Mouse (Mus musculus) liver, embryonic 13.5 days (tissue): ENCODE measurements around the gene Wrap53. TPM values are rescaled to one million over a fixed set of nuclear protein-coding genes. Genes with fewer than 3 reads are reported as not detected.

Experiments used
- ATAC-seq: fragments of 200-750 bp; cut with Nextera tagmentation; 2 replicates; pipeline ENCODE4 v1.8.0; 2017; ENCODE audit warnings: low read depth, mild to moderate bottlenecking, moderate number of reproducible peaks, moderate library complexity
- DNase-seq: peaks from one replicate; pipeline ENCODE4 v3.0.0; 2022
- H3K27ac ChIP-seq: fragments of 300-500 bp; sonication (generic); 2 replicates; pipeline ENCODE4 v1.5.1; 2015; ENCODE audit warnings: moderate library complexity, mild to moderate bottlenecking, inconsistent platforms
- H3K27me3 ChIP-seq: fragments of 300-500 bp; sonication (generic); 2 replicates; pipeline ENCODE4 v1.6.1; 2015; ENCODE audit warnings: mild to moderate bottlenecking, inconsistent platforms
- H3K36me3 ChIP-seq: fragments of 300-500 bp; sonication (generic); 2 replicates; pipeline ENCODE4 v1.6.1; 2015; ENCODE audit warnings: mild to moderate bottlenecking, inconsistent platforms
- H3K4me1 ChIP-seq: fragments of 300-500 bp; sonication (generic); replicated peaks from 2 replicates; pipeline ENCODE4 v1.6.1; 2015; ENCODE audit warnings: inconsistent platforms
- H3K4me2 ChIP-seq: fragments of 300-500 bp; sonication (generic); 2 replicates; pipeline ENCODE4 v1.6.1; 2015; ENCODE audit warnings: inconsistent platforms, mild to moderate bottlenecking, moderate library complexity
- H3K4me3 ChIP-seq: fragments of 300-500 bp; sonication (generic); replicated peaks from 2 replicates; pipeline ENCODE4 v1.5.1; 2015; ENCODE audit warnings: mild to moderate bottlenecking, inconsistent platforms
- H3K9ac ChIP-seq: fragments of 300-500 bp; sonication (generic); 2 replicates; pipeline ENCODE4 v1.6.1; 2015; ENCODE audit warnings: mild to moderate bottlenecking, inconsistent platforms
- H3K9me3 ChIP-seq: fragments of 300-500 bp; sonication (generic); replicated peaks from 2 replicates; pipeline ENCODE4 v1.6.1; 2016; ENCODE audit warnings: inconsistent platforms
- WGBS: fragments of 180-500 bp; shearing (Covaris S2); methylation state at CpG from one replicate; pipeline ENCODE4 v1.1.7; 2015; ENCODE audit not compliant: insufficient replicate concordance; 5-methylcytosine and 5-hydroxymethylcytosine counted together
- polyA plus RNA-seq: library from polyadenylated mRNA; unstranded; fragments of >200 nt; fragmentation: Nextera tagmentation; extraction: Ambion mirVana; gene quantifications from 2 replicates; pipeline ENCODE4 v1.2.1, GENCODE M21; 2015

Gene Wrap53
- polyA plus RNA-seq, 1 experiment from 2014 or later = 23.1 TPM

DNA sequence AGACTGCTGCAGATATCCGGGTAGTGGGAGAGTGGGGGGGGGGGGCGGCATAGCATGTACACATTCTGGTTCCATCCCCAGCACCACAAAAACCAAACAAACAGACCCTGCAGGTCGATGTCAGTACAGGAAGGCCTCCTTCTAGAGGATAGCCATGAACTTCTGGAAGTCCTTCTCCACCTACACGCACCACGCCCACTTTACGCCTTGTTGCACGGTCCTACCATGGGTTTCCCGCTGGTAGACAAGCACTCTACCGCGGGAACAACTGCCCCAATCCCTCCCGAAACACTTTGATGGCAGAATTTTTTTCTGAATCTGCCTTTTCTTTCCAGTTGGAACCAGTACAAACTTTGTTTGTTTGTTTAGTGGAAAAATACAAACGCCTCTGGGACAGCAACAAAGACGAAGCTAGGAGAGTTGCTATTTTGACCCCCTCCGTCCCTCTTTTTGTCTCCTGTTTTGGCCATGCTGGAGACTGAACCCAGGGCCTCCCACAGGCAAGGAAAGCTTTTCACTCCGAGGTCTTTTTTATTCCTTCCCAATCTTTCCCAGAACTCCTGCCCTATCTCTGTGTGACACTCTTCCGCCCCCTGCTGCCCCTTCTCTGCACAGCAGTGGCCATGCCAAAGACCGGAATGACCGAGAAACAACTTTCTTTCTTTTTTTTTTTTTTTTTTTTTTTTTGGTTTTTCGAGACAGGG, 33.6 kb upstream of the Wrap53 start:
- Histone ChIP-seq H3K9me3 (no peaks in the 10 kb centered on the region), H3K9ac (peak overlapping the region; percentile 70), H3K4me1 (peaks cover 64% of the 10 kb centered on the region), H3K27ac (peak overlapping the region; percentile 29), H3K4me3 (peak overlapping the region; percentile 57), H3K4me2 (peak overlapping the region; percentile 75), H3K36me3 (no peaks in the 10 kb centered on the region), H3K27me3 (peaks cover 9% of the 10 kb centered on the region)
- peak; percentile 65 for ATAC-seq
- DNase-seq = peak; percentile 70
- WGBS = 4% methylated on average over 19 of the region's 19 CpGs

DNA sequence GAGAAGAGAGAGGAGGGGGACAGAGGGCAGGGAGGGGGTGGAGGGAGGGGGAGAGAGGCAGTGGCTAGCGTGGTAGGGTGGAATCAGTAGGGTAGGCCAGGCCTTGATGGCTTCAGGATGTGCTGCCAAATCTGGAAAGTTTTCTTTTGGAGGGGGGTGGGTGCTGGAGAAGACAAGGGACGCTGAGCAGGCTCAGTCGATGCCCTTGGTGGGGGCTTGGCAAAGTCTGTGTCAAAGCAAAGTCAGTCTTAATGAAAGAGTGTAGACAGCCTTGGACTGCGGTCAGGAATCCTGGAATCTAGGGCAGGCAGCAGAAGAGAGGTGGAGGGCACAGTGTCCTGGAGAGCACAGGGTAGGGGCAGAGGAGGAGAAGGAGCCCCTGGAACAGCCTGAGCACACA, 30.8 kb upstream of the Wrap53 start:
- no peak overlapping the region for H3K27ac ChIP-seq
- DNase-seq = no peak
- peaks cover 4% of the 10 kb centered on the region; the same call in 1 of the 2 replicates for H3K27me3 ChIP-seq
- 66% methylated on average over 4 of the region's 4 CpGs for WGBS
- no peaks in the 10 kb centered on the region for H3K9me3 ChIP-seq
- peaks cover 71% of the 10 kb centered on the region for H3K4me1 ChIP-seq
- no peak overlapping the region for H3K4me3 ChIP-seq
- no peak overlapping the region for H3K4me2 ChIP-seq
- ATAC-seq = no peak
- H3K9ac ChIP-seq = no peak overlapping the region
- no peaks in the 10 kb centered on the region for H3K36me3 ChIP-seq

DNA sequence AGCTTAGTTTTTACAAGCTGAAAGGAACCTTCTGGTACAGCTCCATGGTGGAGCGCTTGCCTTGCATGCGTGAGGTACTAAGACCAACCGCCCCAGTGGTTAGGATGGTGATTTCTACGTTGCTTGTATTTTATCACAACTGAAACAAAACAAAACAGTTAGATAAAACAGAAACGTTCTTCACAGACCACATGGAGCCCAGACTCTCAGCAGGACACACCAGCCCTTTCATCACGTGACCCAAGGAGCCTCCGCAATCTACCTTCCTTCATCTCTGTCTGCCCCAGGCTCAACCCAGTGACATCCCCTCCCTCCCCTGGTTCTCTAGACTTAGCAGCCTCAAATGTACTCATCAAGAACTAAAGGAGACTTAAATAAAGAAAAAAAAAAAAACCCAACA, 29.4 kb upstream of the Wrap53 start:
- ATAC-seq (peak; percentile 30; the same call in 1 of the 2 replicates), DNase-seq (peak; percentile 47)
- H3K4me1 ChIP-seq = peaks cover 82% of the 10 kb centered on the region
- H3K4me3 ChIP-seq = no peak overlapping the region
- H3K4me2 ChIP-seq = peak overlapping the region; percentile 33
- H3K27me3 ChIP-seq = no peaks in the 10 kb centered on the region
- peak overlapping the region; percentile 47 for H3K9ac ChIP-seq
- no peaks in the 10 kb centered on the region for H3K36me3 ChIP-seq
- H3K9me3 ChIP-seq = no peaks in the 10 kb centered on the region
- 10% methylated on average over 7 of the region's 7 CpGs for WGBS
- peak overlapping the region; percentile 89 for H3K27ac ChIP-seq

DNA sequence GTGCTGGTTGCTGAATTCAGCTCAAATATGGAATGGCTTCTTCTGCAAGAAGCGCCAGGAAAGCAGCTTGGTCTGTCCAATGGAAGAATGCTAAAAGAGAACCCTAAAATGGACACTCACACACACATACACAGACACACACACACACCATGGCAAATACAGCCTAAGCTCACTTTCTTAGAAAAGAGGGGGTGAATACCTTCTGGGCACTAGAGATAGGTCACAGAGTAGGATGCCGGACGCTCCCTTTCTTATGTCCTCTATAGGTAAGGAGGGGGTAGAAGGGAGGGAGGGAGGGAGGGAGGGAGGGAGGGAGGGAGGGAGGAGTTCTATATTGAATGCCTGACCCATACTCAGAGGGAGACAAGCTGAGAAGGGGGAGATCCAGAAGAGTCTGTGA, 28.5 kb upstream of the Wrap53 start:
- Histone ChIP-seq H3K9me3 (no peaks in the 10 kb centered on the region), H3K9ac (peak overlapping the region; percentile 47), H3K27me3 (no peaks in the 10 kb centered on the region), H3K4me2 (peak overlapping the region; percentile 33), H3K4me3 (no peak overlapping the region), H3K27ac (peak overlapping the region; percentile 89), H3K36me3 (no peaks in the 10 kb centered on the region; the same call in 1 of the 2 replicates), H3K4me1 (peaks cover 83% of the 10 kb centered on the region)
- ATAC-seq (peak; percentile 30), DNase-seq (no peak)
- 50% methylated on average over 3 of the region's 3 CpGs for WGBS

DNA sequence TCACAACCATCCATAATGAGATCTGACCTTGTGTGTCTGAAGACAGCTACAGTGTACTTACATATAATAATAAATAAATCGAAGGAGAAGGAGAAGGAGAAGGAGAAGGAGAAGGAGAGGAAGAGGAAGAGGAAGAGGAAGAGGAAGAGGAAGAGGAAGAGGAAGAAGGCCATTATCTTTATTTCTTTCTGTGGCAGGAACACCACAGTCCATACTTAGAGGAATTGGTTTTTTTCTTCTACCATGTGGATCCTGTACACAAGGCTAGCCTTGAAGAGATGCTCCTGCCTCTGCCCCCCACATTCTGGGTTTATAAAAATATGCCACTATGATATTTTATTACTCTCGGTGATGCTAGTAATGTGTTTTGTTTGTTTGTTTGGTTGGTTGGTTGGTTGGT, 26.8 kb upstream of the Wrap53 start:
- H3K9me3 ChIP-seq = no peaks in the 10 kb centered on the region
- no peak overlapping the region for H3K4me3 ChIP-seq
- peak overlapping the region; percentile 89 for H3K27ac ChIP-seq
- H3K4me1 ChIP-seq = peaks cover 86% of the 10 kb centered on the region
- H3K4me2 ChIP-seq = peak overlapping the region; percentile 100
- peak overlapping the region; percentile 96; the same call in 1 of the 2 replicates for H3K9ac ChIP-seq
- no peaks in the 10 kb centered on the region for H3K27me3 ChIP-seq
- DNase-seq (no peak), ATAC-seq (no peak)
- peaks cover 14% of the 10 kb centered on the region for H3K36me3 ChIP-seq
- WGBS = 69% methylated on average over 2 of the region's 2 CpGs

DNA sequence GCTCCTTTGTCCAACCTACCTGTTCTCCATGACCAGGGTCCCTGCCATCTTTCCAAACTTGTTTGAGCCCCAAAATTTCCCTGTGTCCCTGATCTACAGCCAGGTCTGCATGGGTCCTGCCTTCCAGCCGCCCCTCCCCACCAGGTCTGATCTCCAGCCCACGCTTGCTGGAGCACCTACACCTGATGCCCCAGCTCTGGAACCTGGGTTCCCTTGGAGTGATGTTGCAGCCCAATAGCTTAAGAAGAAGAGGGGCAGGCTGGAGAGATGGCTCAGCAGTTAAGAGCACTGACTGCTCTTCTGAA, 26.4 kb upstream of the Wrap53 start:
- Histone ChIP-seq H3K27ac (peak overlapping the region; percentile 89), H3K4me2 (peak overlapping the region; percentile 100), H3K9ac (peak overlapping the region; percentile 96), H3K9me3 (no peaks in the 10 kb centered on the region), H3K4me3 (peak overlapping the region; percentile 85), H3K4me1 (peaks cover 90% of the 10 kb centered on the region), H3K36me3 (peaks cover 18% of the 10 kb centered on the region), H3K27me3 (no peaks in the 10 kb centered on the region)
- ATAC-seq (no peak), DNase-seq (no peak)
- 50% methylated on average over 2 of the region's 2 CpGs for WGBS

DNA sequence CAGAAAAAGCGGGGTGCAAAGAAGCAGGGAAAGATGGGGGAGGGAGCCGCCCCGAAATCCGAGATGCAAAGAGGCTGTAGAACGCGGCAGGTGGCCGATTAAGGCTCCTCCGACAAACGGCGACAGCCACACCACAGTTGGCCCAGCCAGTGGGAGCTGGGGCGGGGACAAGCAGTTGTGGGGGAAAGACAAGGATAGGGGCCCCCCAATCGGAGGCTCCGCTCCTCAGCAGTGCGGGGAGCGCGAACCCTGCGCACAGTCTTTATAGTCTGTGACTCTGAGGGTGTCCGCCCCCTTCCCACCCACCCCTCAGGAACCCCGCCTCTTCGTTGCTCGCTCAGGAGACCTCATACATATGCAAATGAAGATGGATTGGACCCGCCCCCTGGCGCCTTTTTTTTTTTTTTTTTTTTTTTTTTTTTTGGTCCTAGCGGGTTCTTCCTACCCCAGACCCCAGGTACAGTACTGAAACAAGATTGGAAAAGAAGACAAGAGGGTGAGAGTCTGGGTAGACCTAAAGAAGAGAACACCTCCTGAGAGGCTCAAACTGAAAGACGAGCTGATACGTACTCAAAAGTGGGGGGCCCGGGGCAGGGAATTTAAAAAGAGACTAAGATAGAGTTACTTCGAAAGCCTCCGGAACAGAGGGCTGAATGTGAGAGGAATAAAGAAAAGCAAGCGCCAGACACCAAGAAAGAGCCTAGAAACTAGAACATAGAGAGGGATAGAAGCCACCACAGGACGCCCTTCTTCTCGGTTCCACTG, 25.9 kb upstream of the Wrap53 start, which contains the start of gene Atp1b2:
Atp1b2 (minus strand) TSS at position 217 of the 765 bp plus-strand sequence.
- ATAC-seq (peak; percentile 89), DNase-seq (peak; percentile 89)
- H3K27me3 ChIP-seq = no peaks in the 10 kb centered on the region
- peak within 1 kb of the TSS; percentile 94 for H3K27ac ChIP-seq
- peaks cover 94% of the 10 kb centered on the region for H3K4me1 ChIP-seq
- H3K4me2 ChIP-seq = peak within 1 kb of the TSS; percentile 100
- H3K9ac ChIP-seq = peak within 1 kb of the TSS; percentile 96
- WGBS = 3% methylated on average over 32 of the region's 32 CpGs
- H3K4me3 ChIP-seq = peak within 1 kb of the TSS; percentile 85
- no peaks in the 10 kb centered on the region for H3K9me3 ChIP-seq
- H3K36me3 ChIP-seq = peaks cover 24% of the 10 kb centered on the region

DNA sequence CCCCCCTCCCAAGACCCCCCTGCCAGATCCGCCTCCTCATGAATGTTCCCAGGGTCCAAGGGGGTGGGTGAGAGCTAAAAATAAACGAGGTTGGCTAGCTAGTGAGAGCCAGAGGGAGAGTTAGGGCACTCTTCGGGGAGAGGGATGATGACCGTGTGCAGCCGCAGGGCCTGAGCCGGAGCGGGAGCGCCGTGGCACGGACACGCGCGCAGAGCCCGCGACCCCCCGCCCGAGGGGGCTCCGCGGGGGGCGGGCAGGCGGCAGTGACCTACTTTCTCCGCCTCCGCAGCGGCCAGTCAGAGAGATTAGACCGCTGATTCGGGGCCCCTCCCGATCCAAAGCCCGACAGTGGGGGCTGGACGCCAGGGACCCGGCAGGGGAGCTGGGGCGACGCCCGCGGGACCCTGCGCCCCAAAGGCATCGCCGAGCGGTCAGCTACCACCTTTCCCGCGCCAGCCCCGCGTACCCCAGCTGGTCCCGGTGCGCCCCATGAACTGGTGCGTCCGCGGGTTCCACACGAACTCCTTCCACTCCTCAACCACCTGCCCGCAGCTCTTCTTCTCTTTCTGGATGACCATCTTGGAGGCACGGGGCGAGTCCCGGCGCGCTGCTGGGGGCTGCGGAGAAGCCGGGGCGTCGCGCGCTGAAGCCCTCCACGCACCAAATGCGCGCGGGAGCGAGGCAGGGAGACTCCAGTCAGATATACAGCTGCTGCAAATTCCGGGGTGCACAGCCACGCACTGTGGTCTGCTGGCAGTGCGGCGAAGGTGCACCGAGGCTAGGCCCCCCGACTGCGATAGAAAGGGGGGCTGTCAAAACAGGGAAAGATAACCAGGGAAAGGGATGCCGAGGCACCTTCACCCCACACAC, 25.0 kb upstream of the Wrap53 start:
- peak overlapping the region; percentile 94 for H3K27ac ChIP-seq
- H3K4me2 ChIP-seq = peak overlapping the region; percentile 100
- peaks cover 94% of the 10 kb centered on the region for H3K4me1 ChIP-seq
- H3K9me3 ChIP-seq = no peaks in the 10 kb centered on the region
- H3K27me3 ChIP-seq = no peaks in the 10 kb centered on the region
- peak overlapping the region; percentile 96 for H3K9ac ChIP-seq
- peaks cover 29% of the 10 kb centered on the region for H3K36me3 ChIP-seq
- H3K4me3 ChIP-seq = peak overlapping the region; percentile 85
- ATAC-seq = peak; percentile 21
- no peak for DNase-seq
- WGBS = under 1% methylated on average over 70 of the region's 73 CpGs

DNA sequence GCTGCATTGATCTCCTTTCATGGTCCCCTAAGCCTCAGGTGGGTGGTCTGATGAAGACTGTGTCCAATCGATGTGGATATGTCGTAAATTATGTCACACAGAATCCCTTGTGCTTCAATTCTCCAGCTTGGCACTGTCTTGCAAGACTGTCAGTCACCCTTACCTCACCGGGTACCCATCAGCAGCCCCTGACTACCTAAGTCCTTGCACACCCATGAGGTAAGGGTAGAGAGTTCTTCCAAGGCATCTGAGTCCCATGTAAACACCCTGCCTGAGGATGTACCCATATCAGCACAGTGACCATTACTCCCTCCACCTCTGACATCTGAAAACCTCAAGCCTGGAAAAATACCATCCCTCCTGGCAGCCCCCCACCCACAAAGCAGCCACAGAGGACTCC, 24.3 kb upstream of the Wrap53 start:
- Histone ChIP-seq H3K4me2 (peak overlapping the region; percentile 100), H3K9ac (peak overlapping the region; percentile 96), H3K27ac (peak overlapping the region; percentile 94), H3K4me3 (peak overlapping the region; percentile 85), H3K27me3 (no peaks in the 10 kb centered on the region), H3K4me1 (peaks cover 94% of the 10 kb centered on the region), H3K36me3 (peaks cover 29% of the 10 kb centered on the region), H3K9me3 (no peaks in the 10 kb centered on the region)
- WGBS = 63% methylated on average over 3 of the region's 3 CpGs
- DNase-seq = no peak
- no peak for ATAC-seq

DNA sequence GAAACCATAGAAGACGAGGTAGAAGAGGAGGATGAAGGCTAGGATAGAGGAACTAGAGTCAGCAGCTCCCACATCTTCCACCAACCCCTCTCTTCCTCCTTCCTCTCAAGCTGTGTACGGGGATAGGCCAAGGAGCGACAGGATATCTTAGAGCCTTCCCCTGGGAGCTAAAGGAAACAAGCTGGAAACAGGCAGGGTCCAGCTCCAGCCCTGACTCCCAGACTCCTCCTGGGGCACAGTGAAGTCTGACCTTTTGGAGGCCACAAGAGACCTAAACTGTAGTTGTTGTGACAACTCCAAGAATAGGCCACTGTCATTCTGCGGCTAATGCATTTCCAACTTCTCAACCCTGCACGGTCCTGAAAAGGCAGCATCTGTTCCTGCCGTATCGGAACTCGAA, 23.5 kb upstream of the Wrap53 start:
- peak overlapping the region; percentile 85 for H3K4me3 ChIP-seq
- WGBS = 71% methylated on average over 8 of the region's 8 CpGs
- peak overlapping the region; percentile 94 for H3K27ac ChIP-seq
- H3K27me3 ChIP-seq = no peaks in the 10 kb centered on the region
- no peaks in the 10 kb centered on the region for H3K9me3 ChIP-seq
- H3K4me1 ChIP-seq = peaks cover 95% of the 10 kb centered on the region
- ATAC-seq (no peak), DNase-seq (no peak)
- peak overlapping the region; percentile 100 for H3K4me2 ChIP-seq
- H3K9ac ChIP-seq = peak overlapping the region; percentile 96
- H3K36me3 ChIP-seq = peaks cover 29% of the 10 kb centered on the region

DNA sequence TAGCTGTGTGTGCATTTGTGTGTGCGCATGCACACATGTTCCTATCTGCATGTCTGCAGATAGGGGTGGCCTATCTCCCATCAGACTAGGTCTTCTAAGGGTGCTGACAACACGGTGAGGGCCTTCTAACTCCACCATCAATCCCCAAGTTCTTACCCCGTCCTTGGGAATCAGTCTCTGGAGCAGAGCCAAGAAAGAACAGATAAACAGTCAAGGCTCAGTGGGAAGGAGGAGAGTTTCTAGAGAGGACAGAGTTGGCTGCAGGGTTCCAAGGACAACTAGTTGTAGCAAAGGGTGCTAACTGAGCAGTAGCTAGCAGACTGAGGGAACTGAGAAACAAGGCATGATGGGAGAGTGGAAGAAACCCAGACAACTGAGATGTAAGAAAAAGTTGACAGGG, 21.7 kb upstream of the Wrap53 start:
- peak overlapping the region; percentile 64 for H3K4me2 ChIP-seq

More for the DNA sequence above, 21.7 kb upstream of the Wrap53 start:
- no peaks in the 10 kb centered on the region for H3K9me3 ChIP-seq
- peaks cover 29% of the 10 kb centered on the region for H3K36me3 ChIP-seq
- no peaks in the 10 kb centered on the region for H3K27me3 ChIP-seq
- no peak for ATAC-seq
- no peak for DNase-seq
- H3K4me3 ChIP-seq = no peak overlapping the region
- peak overlapping the region; percentile 96; the same call in 1 of the 2 replicates for H3K9ac ChIP-seq
- 31% methylated on average over 3 of the region's 3 CpGs for WGBS
- H3K27ac ChIP-seq = peak overlapping the region; percentile 94
- peaks cover 79% of the 10 kb centered on the region for H3K4me1 ChIP-seq
